Mouse (Mus musculus) spleen, adult 2 months (tissue): Measurements from ENCODE around the gene Gm47791. TPM values are rescaled to one million over a fixed set of nuclear protein-coding genes. Genes with fewer than 3 reads are reported as not detected.

Experiments
- DNase-seq, 2 experiments: peaks; one replicate each; pipeline versions ENCODE4 v3.0.0 to v3.0.0-alpha.2; 2012 to 2021; ENCODE audit warnings: low spot score in 2 of 2, low read depth in 1 of 2
- H3K27ac ChIP-seq: fragments of 200-500 bp; 2 replicates; pipeline ENCODE4 v1.5.1; 2012; ENCODE audit warnings: low read length, inconsistent platforms; ENCODE audit not compliant: insufficient read depth
- H3K27me3 ChIP-seq: fragments of 200-500 bp; 2 replicates; pipeline ENCODE4 v1.6.1; 2012; ENCODE audit warnings: mild to moderate bottlenecking, moderate library complexity, low read length, inconsistent platforms; ENCODE audit not compliant: control insufficient read depth, insufficient read depth
- H3K36me3 ChIP-seq: fragments of 200-500 bp; 2 replicates; pipeline ENCODE4 v1.6.1; 2012; ENCODE audit warnings: mild to moderate bottlenecking, low read length, inconsistent platforms; ENCODE audit not compliant: control insufficient read depth, insufficient read depth
- H3K4me1 ChIP-seq: fragments of 200-500 bp; 2 replicates; pipeline ENCODE4 v1.6.1; 2011; ENCODE audit warnings: inconsistent platforms; ENCODE audit not compliant: control insufficient read depth, insufficient read depth, insufficient read length
- H3K4me3 ChIP-seq: fragments of 200-500 bp; 2 replicates; pipeline ENCODE4 v1.5.1; 2011; ENCODE audit warnings: mild to moderate bottlenecking, inconsistent platforms; ENCODE audit not compliant: insufficient read depth, insufficient read length; ENCODE audit errors: extremely low read depth
- CTCF ChIP-seq: fragments of 200-500 bp; IDR thresholded peaks from 2 replicates; pipeline ENCODE4 v1.5.1; 2011; ENCODE audit warnings: mild to moderate bottlenecking, inconsistent platforms; ENCODE audit not compliant: insufficient read depth, insufficient read length, insufficient replicate concordance; ENCODE audit errors: extremely low read depth
- POLR2A ChIP-seq: fragments of 200-500 bp; IDR thresholded peaks from 2 replicates; pipeline ENCODE4 v1.6.1; 2011; ENCODE audit warnings: low read depth, low read length, inconsistent platforms
- WGBS: fragments of 180-500 bp; shearing (Covaris S2); methylation state at CpG from one replicate; pipeline ENCODE4 v1.1.7; 2018; 5-methylcytosine and 5-hydroxymethylcytosine counted together
- polyA plus RNA-seq: library from polyadenylated mRNA; depleted of rRNA; stranded (reverse); fragments of >200 nt; gene quantifications from 2 replicates; pipeline ENCODE4 v1.2.3, GENCODE M21; 2012; rRNA removed

Gene Gm47791
- polyA plus RNA-seq, 1 experiment, result not detected

DNA sequence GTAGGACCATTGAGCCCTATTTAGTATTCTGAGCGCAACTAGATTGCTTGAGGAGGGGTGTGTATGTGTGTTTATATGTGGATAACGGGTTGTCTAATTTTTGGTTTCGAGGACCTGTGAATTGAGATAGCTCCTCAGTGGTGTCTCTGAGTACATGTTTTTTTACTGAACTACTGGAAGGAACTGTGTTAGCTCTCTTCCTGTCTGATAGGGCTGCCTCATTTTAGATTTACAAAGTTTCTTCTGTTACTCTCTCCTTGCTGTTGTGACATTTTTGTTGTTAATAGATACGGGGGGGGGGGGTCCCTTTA is 45.2 kb downstream of the Gm47791 start:
- H3K4me3 ChIP-seq, result peak overlapping the region; percentile 87; the same call in 1 of the 2 replicates
- no peak overlapping the region for H3K27ac ChIP-seq
- 49% methylated on average over 4 of the region's 4 CpGs for WGBS
- no peak for DNase-seq
- no peak for TF ChIP-seq CTCF
- TF ChIP-seq POLR2A, result no peak
- H3K36me3 ChIP-seq, result peaks cover 13% of the 10 kb centered on the region
- H3K4me1 ChIP-seq, result peaks cover 3% of the 10 kb centered on the region; the same call in 1 of the 2 replicates
- peaks cover 2% of the 10 kb centered on the region; the same call in 1 of the 2 replicates for H3K27me3 ChIP-seq

DNA sequence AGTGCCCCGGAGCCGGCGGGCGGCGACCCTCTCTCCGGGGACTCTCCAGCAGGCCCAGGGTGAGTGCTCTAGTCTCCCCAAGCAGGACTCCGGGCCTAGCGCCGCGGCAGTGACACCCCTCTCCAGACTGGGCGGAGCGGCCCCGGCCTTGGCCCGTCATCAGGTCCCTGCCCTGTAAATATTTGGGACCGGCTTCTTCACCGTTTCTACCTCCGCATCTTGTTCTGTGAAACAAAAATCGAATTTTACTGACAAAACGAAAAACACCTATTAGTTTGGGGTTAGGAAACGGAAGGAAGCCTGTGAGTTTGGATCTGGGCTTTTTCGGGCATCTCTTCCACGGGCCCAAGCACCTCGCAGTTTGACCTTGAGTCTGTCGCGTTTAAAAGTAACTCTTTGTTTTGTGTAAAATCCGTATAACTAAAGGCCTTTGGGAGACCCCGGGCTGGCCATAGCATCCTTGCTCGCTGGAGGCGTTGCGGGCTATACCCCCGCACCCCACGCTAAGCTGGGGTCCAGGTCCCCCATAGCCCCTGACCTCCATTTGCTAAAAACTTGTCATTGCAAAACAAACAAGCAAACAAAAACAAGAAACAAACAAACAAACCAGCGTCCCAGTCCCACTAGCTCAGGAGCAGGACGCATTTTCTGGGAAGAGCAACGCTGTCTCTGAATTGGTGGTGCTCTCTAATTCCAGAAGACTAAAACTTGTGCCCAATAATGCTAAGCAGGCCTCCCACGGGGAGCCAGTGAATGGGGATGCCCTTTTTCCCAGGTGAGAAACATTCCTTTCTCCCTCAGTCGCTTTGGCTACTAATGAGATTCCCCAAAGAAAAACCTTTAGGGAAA is 45.8 kb downstream of the Gm47791 start:
- H3K27ac ChIP-seq, result peak overlapping the region; percentile 79
- peak overlapping the region; percentile 87 for H3K4me3 ChIP-seq
- peaks cover 3% of the 10 kb centered on the region; the same call in 1 of the 2 replicates for H3K4me1 ChIP-seq
- DNase-seq, result no peak
- H3K36me3 ChIP-seq, result peaks cover 10% of the 10 kb centered on the region
- TF ChIP-seq CTCF (no peak), POLR2A (no peak)
- peaks cover 2% of the 10 kb centered on the region; the same call in 1 of the 2 replicates for H3K27me3 ChIP-seq
- 2% methylated on average over 37 of the region's 37 CpGs for WGBS

DNA sequence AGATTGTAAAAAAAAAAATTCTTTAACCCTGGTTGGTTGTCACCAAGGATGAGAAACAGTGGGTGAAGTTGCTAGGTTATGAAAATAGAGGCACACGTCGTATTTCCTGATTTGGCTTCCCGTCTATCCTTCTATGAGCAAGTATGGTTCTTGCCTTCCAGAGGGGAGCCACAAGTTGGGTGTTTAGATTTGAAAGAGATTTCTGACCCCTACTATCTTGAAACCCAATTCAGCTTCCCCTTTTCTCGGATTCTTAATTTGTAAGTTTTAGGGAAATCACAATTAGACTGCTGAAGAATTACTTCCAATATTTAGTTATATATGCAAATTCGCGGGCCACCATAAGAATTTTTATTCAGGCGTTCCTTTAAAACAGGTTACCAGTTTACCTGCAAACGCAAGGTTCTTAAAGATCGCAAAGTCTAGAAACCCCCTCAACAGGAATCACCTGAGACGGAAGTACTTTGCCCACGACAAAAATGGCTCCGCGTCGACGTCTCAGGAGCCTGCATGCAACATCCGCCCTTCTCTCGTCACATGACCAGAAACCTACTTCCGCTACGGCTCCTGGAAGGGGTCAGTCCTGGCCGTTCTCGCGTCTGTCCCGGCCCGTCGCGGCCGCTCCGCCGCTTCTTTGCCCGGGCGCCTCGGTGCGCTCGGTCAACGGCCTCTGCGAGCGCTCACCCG is 46.6 kb downstream of the Gm47791 start, which contains the start of gene Mff:
TSS of gene Mff (plus strand) at position 552 of the 687 bp plus-strand sequence.
- 7% methylated on average over 38 of the region's 38 CpGs for WGBS
- DNase-seq, result peak; percentile 91 to 94
- H3K4me3 ChIP-seq, result peak within 1 kb of the TSS; percentile 87
- H3K27me3 ChIP-seq, result peaks cover 2% of the 10 kb centered on the region; the same call in 1 of the 2 replicates
- TF ChIP-seq POLR2A (peak; percentile 63), CTCF (no peak)
- peak within 1 kb of the TSS; percentile 79 for H3K27ac ChIP-seq
- H3K4me1 ChIP-seq, result peaks cover 3% of the 10 kb centered on the region; the same call in 1 of the 2 replicates
- peaks cover 6% of the 10 kb centered on the region for H3K36me3 ChIP-seq

Other genes starting within 250 kb of the Gm47791 start
- 0.07 and 0.13 TPM in 2 replicates for gene Col4a4, start 184.4 kb downstream of the Gm47791 start, polyA plus RNA-seq
- 0.04 and 0.27 TPM in 2 replicates for gene Col4a3, start 184.3 kb downstream of the Gm47791 start, polyA plus RNA-seq
- 31.6 and 34.8 TPM in 2 replicates for gene Mff, start 46.4 kb downstream of the Gm47791 start, polyA plus RNA-seq
- not detected in 2 replicates for gene Tm4sf20, start 2.8 kb downstream of the Gm47791 start, polyA plus RNA-seq
- gene Agfg1, start 68.2 kb upstream of the Gm47791 start, polyA plus RNA-seq, result 32.2 and 41.1 TPM in 2 replicates
- gene A030005L19Rik, start 142.1 kb upstream of the Gm47791 start, polyA plus RNA-seq, result 1.2 and 1.4 TPM in 2 replicates
- not detected in 2 replicates for gene A030014E15Rik, start 153.7 kb upstream of the Gm47791 start, polyA plus RNA-seq
- gene Gm6217, start 160.2 kb upstream of the Gm47791 start, polyA plus RNA-seq, result not detected in 2 replicates
- not detected in 2 replicates for gene A030003K21Rik, start 172.1 kb upstream of the Gm47791 start, polyA plus RNA-seq
- gene Gm7544, start 184.8 kb upstream of the Gm47791 start, polyA plus RNA-seq, result not detected in 2 replicates
- not detected in 2 replicates for gene Gm47955, start 189.0 kb upstream of the Gm47791 start, polyA plus RNA-seq
- gene Gm47959, start 229.3 kb upstream of the Gm47791 start, polyA plus RNA-seq, result not detected in 2 replicates